Comparison of ENCODE assay signal across 8 mouse cellular contexts in genomic region chr3:148988996-148989817, GRCm38 (mm10). TPM values are rescaled to one million over a fixed set of nuclear protein-coding genes. Genes with fewer than 3 reads are reported as not detected.
DNase-seq lines count a peak whose midpoint lies in the region; ATAC-seq lines count a peak whose summit lies in the region.

No protein-coding gene starts in this region.

- no peaks in the 10 kb centered on the region; the same call in 1 of the 2 replicates for H3K4me1 ChIP-seq in hindbrain, embryonic 11.5 days (replicated peaks; ENCODE audit: control insufficient read depth, insufficient read depth, low read length)

- H3K36me3 ChIP-seq in hindbrain, embryonic 11.5 days (ENCODE audit: control insufficient read depth, insufficient read depth, low read length): no peaks in the 10 kb centered on the region

- no peaks in the 10 kb centered on the region for H3K27me3 ChIP-seq in hindbrain, embryonic 11.5 days (ENCODE audit: control insufficient read depth, insufficient read depth, low read length)

- DNase-seq in MN1 (ENCODE audit: low spot score): peak; percentile 86
- DNase-seq in cerebellum, postnatal 14 days: peak; percentile 83 to 86
- peak; percentile 70 to 75 for DNase-seq in frontal cortex, postnatal 14 days (ENCODE audit: low spot score in 2 of 2)
- DNase-seq in hindbrain, embryonic 11.5 days (ENCODE audit: low spot score): peak; percentile 90
- DNase-seq in layer of hippocampus, postnatal 14 days (ENCODE audit: low spot score in 2 of 2): peak; percentile 70
- peak; percentile 95 for DNase-seq in lung, postnatal 10 days
- peak; percentile 86 for DNase-seq in ovary, postnatal 36 days (ENCODE audit: low spot score)
- peak; percentile 57 for DNase-seq in thymus, postnatal 4 days

- H3K9me3 ChIP-seq in hindbrain, embryonic 11.5 days (ENCODE audit: control insufficient read depth, low read length): no peaks in the 10 kb centered on the region

- peak overlapping the region; percentile 92 for H3K4me3 ChIP-seq in hindbrain, embryonic 11.5 days (ENCODE audit: low read depth, low read length)

- peak overlapping the region; percentile 82 for H3K4me2 ChIP-seq in hindbrain, embryonic 11.5 days (replicated peaks; ENCODE audit: low read depth, low read length)

- peak overlapping the region; percentile 99 for H3K27ac ChIP-seq in hindbrain, embryonic 11.5 days (ENCODE audit: low read depth, low read length)

- under 1% methylated on average over 64 of the region's 75 CpGs for WGBS in hindbrain, embryonic 11.5 days

- peak; percentile 84 for ATAC-seq in hindbrain, embryonic 11.5 days (ENCODE audit: low FRiP score)

- H3K9ac ChIP-seq in hindbrain, embryonic 11.5 days (ENCODE audit: low read depth, low read length): peak overlapping the region; percentile 96

RNA-seq across cellular contexts. Expression of gene Adgrl2, which starts 1.1 kb away (rescaled TPM):
- 77.5 and 80.7 TPM in 2 replicates for polyA plus RNA-seq in hindbrain, embryonic 11.5 days (2014; fragmentation: Nextera tagmentation; extraction: Ambion mirVana)
- 10 to 100 TPM; 49.1 to 69.6 TPM for total RNA-seq in layer of hippocampus, postnatal 14 days (2021)

Comparison
In these comparisons a context has a peak if more than half of its experiments do, and no peak if none do; other contexts are left out.
1. Peak in every context shown above with its lines: DNase-seq, ATAC-seq, H3K4me3 ChIP-seq and H3K27ac ChIP-seq.